Mouse (Mus musculus) layer of hippocampus, postnatal 14 days (tissue): ENCODE measurements around the gene Nxnl1. TPM values are rescaled to one million over a fixed set of nuclear protein-coding genes. Genes with fewer than 3 reads are reported as not detected.
"Not testable (repeated sequence)": the region's sequence is repeated elsewhere in the genome, so short reads cannot be mapped to it uniquely, and the experiment has no call there.

Source experiments
- DNase-seq, 2 experiments: peaks; one replicate each; pipeline ENCODE4 v3.0.0; 2021 to 2022; ENCODE audit warnings: low spot score in 2 of 2, mixed read lengths in 1 of 2
- total RNA-seq, 2 experiments: library from RNA; stranded (reverse); gene quantifications; 2 replicates each; pipeline ENCODE4 v1.2.3; 2021

The Nxnl1 gene
- total RNA-seq, 2 experiments from 2014 or later: 0.12 to 0.21 TPM

DNA sequence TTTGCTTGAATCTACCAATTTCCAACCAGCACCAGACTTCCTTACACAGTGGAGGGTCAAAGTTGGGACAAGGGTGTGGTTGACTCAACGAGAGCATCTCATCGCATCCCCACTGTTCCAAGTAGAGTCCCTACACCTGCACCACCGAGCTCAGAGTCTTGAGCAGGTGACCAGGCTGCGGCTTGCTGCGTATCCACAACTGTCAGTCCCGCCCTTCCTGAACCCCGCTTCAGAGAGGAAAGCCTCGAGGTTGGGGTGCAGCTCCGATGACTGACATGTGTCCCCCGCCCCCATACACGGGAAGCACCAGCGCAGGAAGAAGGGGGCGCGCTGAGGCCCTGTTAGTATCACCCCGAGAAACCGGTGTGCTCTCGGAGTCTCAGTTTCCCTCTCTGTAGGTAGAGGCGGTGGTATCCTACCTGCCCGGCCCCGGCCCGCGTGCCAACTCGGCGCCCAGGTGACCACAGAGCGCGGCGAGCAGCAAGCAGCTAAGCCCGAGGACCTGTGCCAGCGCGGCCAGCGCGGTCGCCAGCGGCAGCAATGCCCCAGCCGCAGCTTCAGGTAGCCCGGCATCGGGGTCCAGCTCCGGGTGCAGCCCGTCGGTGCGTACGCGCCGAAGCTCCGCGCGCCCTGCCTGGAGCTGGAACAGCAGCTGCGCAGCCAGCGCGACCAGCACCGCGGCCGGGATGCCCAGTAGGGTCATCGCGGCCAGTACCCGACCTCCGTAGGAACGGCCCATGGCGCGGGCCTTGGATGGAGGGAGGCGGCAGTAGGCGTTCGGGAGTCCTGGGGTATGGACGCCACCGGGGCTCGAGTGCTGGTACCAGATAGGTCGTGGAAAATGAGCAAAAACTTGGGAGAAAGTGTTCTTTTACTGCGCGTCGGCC lies 8.1 kb downstream of the Nxnl1 start, which contains the start of gene Tmem221:
Tmem221 (minus strand) TSS at position 801 of the 887 bp plus-strand sequence.
- no peak for DNase-seq

DNA sequence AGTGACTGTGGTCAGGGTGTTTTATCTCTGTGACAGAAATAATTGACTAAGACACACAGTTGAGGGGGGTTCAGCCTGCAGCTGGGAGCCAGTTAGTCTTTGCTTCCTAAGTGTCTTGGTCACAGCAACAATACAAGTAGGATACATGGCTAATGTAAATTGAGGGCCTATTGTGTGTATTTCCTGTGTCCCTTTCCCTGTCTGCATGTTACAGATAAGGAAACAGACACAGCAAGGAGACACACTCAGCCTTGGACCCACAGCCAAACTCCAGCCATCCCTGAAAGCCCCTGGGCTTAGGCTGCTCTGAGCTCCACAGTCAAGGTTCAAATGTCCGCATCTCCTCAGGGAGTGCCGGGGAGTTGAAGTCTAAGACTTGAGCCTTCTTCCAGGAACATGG lies 11.8 kb downstream of the Nxnl1 start:
- no peak for DNase-seq

DNA sequence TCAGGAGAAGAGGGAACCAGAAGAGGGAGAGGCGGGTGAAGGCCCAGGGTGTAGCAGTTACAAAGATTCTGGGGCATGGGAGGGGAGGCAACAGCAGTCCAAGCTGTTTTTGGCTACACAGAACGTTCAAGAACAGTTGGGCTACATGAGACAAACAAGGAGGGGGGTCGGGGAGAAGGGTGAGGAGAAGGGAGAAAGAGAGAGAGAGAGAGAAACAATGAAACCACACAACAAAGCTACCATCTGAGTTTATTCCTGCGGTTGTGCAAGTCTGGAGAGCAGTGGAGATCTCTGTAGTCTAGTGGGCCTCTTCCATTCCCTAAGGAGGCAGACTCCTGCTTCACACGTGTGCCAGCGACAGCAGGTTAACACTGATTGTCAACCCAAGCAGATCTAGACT lies 12.4 kb downstream of the Nxnl1 start:
- DNase-seq: no peak

DNA sequence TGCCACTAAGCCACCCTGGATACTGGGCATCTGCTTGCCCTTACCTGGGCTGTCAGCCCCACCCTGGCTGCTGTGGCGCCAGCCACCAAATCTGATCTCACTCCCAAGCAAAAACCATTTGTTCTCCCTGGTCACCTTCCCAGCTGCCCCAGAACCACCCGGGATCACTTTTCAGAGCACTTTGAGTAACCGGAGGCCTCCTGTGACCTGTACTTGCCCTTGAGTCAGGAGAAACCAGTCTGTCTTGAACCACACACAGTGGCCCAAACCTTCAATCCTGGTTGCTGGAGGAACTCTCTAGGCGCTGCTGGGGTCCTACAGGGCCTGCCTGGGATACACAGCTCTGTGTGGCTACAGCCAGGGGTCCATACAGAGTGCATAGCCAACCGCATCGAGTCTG lies 13.6 kb downstream of the Nxnl1 start:
- no peak for DNase-seq

DNA sequence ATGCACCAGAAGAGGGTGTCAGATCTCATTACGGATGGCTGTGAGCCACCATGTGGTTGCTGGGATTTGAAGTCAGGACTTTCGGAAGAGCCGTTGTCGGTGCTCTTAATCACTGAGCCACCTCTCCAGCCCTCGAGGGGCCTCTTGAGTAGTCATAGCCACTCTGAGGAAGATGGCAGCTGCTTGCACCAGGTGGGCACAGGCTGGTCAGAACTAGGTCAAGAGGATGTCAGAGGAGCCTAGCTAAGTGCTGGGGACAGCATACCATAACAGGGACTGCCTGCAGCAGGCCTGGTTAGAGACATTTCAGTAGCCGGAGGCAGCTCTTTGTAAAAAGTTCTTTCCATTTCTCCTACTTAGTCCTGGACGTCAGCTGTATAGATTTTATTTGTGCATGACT lies 15.6 kb downstream of the Nxnl1 start:
- DNase-seq: no peak

DNA sequence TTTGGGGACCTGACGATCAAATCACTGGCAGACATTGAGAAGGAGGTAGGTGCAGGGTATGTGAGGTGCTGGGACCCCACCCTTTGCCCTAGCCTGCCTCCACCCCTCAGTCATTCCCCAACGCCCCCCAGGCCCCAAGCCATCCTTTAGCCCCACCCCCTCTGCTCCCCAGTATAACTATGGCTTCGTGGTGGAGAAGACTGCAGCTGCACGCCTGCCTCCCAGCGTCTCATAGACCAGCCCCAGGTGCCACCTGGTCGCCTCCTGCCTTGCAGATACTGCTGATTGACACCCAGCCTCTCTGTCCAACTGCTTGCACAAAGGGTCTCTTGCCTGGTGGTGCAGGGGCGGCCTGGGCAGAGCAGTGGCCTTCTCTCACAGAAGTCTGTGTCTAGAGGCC lies 18.8 kb downstream of the Nxnl1 start:
- DNase-seq: no peak

DNA sequence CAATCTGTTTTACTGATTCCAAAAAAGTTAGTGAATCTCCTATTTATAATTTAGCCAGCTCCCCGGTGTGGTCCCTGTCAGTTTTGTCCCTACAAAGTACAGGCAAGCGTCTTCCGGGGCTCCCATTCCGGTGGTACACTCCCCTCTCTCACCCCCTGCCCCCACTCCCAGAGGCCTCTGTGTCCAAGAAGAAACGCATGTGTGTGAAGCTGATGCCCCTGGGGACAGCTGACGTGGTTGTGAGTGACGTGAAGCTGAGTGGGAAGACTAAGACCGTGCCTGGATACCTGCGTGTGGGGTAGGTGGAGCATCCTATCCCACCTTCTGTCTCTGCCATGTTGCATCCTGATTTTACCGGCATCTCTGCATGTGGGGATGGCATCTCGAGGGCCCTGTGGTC lies 21.3 kb downstream of the Nxnl1 start:
- no peak for DNase-seq

DNA sequence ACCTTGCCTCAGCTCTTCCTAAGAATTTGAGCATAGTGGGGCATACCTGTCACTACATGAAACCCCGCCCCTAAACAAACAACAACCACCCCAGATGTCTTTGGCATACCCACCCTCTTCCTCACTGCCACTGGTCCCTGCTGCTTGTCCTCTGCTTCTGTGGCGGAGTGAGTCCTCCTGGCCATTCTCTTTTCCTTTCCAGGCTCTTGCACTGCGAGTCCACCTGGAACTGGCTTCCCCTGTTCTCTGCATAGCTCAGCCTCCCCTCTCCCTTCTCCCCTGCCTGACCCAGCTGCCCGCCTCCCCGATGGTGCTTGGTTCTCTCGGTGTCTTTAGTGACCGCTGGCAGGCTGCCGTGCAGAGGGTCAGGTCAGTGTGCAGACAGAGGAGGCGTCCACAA lies 22.6 kb downstream of the Nxnl1 start:
- DNase-seq: no peak

DNA sequence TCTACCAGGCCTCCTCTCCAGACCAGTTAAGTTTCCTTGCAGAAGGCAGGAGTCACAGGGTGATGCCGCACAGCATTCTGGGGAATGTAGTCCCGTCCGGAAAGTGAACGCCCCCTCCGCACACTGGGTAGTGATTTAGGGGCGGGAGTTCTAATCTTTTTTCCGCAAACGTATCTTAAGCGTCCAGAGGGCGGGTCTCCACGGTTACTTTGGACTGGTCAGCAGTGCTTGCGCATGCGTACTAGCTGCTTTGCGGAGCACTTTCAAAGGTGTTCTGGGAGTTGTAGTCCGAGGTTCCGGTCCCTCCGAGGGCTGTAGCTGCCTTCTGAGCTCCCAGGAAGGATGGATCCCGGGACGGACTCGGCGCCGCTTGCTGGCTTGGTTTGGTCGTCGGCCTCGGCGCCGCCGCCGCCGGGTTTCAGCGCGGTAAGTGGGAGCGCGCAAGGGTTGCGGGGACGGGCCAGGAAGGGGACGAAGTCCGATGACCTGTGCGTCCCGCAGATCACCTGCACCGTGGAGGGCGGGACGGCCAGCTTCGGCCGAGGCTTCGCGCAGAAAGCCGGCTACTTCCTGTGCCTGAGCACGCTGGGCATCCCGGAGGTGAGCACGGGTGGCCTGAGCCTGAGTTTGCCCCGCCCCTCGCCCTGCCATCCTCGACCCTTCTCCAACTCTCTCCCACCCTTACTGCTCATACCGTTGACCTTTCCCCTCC lies 23.6 kb downstream of the Nxnl1 start, which contains the start of gene Mvb12a:
Mvb12a (plus strand) TSS at position 291 of the 712 bp plus-strand sequence.
- peak; percentile 92 to 98 for DNase-seq

DNA sequence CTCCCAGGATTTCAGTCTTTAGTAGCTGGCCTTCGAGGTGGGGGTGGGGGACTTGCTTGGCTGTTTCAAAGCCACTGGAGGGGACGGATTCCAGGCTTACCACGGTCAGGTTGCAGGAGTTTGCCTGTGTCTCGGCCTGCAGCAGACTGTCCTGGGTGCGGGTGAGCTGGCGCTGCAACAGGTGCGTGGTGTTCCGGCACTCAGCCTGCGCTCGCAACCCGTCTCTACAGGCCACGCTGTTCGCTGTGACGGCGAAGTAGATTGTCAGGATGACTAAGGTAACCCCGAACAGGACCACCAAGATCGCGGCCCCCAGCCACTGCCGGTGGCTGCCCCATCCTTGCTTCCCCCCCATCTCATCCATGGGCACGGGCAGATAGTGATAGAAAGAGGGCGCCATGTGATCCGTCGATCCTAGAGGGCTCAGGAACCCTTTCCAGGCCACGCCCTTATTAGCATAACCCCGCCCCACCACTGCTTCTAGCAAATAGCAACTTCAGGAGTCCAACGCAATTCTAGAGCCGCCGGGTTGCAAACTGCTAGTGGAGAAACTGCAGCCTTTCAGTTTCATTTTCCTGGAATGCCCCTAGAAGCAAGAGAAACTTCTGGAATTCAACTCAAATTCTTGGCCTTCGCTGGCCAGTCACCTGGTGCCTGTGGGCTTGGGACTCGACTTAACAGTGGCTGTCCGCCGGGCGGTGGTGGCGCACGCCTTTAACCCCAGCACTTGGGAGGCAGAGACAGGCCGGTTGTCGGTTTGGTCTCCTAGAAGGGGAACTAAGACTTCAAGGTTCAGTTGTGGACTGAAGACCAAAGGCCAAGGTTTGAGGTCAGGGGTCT lies 29.2 kb downstream of the Nxnl1 start, which contains the start of gene Bst2:
Bst2 (minus strand) TSS at position 429 of the 840 bp plus-strand sequence.
- DNase-seq: peak in 1 of 2 experiments; percentile 45

DNA sequence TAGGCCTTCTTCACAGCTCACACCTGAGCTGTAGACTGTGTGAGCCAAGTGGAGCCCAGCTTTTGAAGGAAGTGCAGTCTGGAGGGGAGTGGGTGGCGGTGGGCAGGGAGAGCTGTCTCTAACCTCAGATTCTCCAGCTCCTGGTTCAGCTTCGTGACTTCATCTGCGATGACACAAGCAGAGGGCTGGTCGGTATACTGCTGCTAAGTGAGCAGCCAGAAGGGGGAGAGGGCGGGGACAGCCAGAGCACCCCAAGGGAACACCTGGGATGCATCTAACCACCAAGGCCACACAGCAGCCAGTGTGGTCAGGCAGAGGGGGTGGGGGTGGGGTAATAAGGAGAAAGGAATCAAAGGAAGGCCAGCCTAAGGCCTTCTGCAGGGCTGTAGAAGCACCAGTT lies 30.7 kb downstream of the Nxnl1 start:
- DNase-seq: no peak

DNA sequence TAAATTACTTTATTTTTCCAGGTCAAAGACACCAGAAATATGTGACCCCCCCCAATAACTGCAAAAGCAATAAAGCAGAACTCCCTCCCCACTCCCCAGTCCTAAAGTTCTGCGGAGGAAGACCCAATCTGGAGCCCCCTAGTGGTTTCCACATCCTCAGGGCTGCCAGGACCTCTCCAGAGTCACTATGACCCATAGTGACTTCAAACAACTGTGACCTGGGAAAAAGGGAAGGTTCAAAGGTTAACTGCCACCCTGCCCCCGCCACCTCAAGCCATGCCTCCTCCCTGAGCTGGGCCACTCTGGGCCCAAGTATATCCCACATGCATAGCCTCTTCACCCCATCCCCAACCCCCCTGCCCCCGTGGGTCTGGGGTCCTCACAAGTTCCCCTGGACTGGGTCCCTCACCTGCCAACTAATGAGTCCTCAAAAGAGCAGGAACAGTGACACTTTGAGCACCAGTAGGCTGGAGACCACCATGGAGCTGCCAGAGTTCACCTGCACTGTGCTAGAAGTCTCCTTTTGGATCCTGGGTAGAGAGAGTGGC lies 32.1 kb downstream of the Nxnl1 start:
- DNase-seq: no peak

DNA sequence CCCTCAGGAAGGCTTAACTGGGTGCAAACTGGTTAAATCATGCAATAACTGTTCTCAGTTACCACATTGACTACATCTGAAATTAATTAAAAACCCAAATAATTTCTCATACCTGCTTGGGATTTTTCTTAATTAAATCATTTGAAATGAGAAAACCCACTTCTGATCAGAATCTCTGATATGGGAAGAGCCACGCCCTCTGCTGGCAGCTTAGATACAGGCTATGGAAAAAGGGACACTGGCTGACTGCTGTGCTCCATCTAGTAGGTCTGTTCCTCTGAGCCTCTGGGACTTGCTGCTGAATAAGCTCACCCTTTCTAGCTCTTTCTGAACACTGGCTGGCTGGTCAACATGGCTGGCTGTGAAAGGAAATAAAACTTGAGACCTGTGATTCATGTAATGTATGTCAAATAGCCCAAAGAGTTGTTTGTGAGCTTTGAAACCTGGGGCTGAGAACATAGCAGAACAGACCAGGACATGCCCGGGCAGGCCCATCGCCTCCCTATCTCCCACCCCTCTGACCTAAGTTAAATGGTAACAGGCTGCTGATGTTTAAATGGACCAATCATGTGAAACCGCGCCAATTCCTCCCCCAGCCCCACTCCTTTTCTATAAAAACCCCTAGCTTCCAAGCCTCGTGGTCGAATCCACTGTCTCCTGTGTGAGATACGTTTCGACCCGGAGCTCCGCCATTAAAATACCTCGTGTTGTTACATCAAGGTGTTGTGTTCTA lies 35.5 kb downstream of the Nxnl1 start:
- not testable (repeated sequence) for DNase-seq

DNA sequence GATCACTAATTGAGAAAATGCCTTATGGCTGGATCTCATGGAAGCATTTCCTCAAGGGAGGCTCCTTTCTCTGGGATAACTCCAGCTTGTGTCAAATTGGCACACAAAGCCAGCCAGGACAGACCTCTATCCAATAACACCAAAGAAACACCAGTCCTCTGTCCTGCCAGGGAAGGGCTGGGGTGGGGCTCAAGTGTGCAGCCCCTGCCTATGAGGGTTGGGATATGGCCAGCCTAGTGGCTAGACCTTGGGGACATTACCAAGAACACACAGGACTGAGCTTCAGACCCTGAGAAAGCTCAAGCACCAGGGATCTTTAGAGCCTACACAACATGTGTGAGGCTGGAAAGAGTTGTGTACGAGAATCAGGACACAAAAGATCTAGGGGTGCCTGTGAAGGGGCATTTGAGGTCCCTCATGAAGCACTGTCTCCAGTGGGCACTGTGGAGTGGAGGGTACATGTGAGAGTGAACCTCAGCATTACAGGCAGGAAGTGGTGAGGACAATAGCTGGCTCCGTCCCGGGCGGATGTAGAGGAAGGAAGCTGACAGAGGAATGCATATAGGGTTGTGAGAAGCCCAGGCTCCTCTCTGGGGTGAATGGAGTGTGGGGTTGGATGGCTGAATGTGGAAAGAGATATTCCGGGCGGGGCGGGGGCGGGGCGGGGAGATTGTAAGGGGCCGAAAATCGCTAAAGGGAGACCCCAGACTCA lies 37.9 kb downstream of the Nxnl1 start:
- no peak for DNase-seq

DNA sequence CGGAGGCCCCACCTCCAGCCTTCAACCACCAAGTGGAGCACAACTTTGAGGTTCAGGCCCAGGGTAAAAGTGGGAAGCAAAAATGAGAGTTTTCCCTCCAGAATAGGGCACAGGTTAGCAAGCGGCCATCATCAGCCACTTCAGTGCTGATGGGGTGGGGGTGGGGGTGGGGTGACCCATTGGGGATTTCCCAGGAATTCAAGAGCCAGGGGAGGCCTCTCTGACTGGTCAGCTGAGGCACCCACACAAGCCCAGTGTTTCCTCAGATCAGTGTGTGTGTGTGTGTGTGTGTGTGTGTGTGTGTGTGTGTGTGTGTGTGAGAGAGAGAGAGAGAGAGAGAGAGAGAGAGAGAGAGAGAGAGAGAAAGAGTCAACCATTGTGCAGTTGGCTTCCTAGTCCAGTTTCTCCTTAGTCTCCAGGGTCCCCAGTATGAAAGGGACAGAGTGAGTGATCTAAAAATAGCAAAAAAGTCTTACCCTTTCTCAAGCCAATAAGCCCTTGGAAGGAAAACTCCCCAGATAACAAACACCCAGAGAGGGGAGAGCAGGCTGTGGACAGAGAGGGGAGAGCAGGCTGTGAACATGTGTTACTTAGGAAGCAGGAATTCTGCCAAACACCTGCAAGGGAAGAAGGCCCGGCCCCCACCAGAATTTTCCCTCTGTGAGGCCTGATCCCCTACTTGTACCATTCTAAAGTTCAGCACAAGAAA lies 39.1 kb downstream of the Nxnl1 start:
- no peak for DNase-seq

DNA sequence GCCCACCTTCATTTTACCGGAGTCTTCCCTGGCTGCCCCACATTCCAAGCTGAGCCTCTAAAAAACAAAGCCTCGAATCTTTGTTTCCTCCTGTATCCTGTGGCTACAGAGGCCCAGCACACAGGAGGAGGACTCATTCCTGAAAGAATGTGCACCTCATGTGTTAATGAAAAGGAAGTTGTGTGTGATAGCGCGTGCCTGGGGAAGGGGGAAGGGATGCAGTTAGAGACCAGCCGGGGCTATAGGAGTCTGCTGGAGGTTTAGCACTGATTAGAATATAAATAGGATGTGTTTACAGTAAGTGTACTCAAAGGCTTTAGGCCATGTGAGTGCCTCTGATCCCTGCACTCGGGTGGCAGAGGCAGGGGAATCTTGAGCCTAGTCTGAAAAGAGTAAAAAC lies 40.1 kb downstream of the Nxnl1 start:
- DNase-seq: no peak

DNA sequence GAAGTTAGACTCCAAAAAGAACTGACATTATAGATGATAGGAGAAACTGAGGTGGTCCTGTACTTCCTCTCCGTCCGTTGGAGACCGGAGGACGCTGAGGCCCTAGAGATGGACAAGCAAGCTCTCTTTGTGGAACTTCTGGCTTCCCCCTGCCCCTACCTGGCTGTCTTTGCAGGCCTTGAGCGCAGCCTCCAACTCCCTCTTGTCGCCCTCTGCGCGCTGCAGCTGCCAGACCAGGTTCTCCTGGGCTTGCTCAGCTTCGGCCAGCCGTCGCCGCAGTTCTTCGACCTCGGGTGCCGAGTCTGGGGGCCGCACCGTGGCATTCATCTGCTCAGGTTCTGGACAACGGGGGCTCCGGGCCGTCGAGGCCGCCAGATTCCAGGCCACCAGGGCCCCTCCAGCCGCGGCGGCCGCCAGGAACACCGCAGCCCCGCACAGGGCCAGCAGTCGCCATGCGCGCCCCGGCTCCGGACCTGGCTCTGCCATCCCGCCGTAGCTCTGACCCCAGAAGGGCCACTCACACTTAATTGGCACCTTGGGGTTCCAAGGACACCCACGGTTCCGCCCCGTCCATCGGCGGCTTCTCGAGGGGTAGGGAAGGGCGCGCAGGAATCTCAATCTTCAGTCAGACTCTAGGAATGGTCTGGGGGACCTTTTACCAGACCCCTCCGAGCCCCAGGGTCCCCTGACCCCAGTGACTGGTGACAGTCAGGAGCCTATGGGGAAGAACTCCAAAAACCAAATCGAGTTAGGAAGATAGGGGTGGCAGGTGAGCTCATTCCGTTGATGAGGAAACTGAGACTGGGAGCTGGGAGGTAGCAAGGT lies 41.0 kb downstream of the Nxnl1 start, which contains the start of gene Ccdc194:
Ccdc194 (minus strand) TSS at position 486 of the 825 bp plus-strand sequence.
- DNase-seq: no peak

DNA sequence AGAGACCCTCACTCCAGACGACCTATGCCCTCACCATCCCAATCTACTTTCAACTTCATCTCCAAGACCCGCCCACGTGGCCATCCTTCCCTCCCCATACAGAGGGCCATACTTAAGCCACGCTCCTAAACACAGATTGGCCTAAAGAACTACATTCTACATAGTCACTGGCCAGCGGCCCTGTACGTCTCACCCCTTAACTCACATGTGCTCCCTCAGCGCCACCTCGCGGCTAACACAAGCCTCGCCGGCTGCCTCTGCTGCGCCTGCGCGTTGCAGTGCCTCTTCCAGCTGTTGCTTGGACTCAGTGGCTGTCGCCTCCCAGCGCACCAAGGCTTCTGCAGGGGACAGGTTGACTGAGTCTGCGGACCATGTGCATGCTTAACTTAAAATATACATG lies 44.8 kb downstream of the Nxnl1 start:
- peak; percentile 88 to 89 for DNase-seq
